Comparison of ENCODE assay signal across 27 mouse cellular contexts in genomic region chr6:149073854-149074253, GRCm38 (mm10). TPM values are rescaled to one million over a fixed set of nuclear protein-coding genes. Genes with fewer than 3 reads are reported as not detected.
"Had no signal": no experiment of that assay in that cellular context is flagged by ENCODE, and none has a peak within 500 bp of the region (broad histone marks: within the 10 kb centered on the region; RNA-seq: fewer than 3 reads in every experiment).

No protein-coding gene starts in this region.

- H3K36me3 ChIP-seq: lung, embryonic 15.5 days; stomach, embryonic 15.5 days had no signal

- H3K9me3 ChIP-seq: lung, embryonic 15.5 days; megakaryocyte, embryonic 14.5 days; midbrain, embryonic 13.5 days; midbrain, embryonic 15.5 days; neural tube, embryonic 12.5 days; stomach, embryonic 15.5 days had no signal

- H3K4me1 ChIP-seq: lung, embryonic 15.5 days; neural tube, embryonic 12.5 days; stomach, embryonic 15.5 days had no signal

- H3K27ac ChIP-seq: lung, embryonic 15.5 days; macrophage; midbrain, embryonic 13.5 days; midbrain, embryonic 15.5 days; neural tube, embryonic 12.5 days; stomach, embryonic 15.5 days; stomach, postnatal 0 days had no signal

- H3K4me2 ChIP-seq: lung, embryonic 15.5 days; midbrain, embryonic 11.5 days; midbrain, embryonic 13.5 days; midbrain, embryonic 15.5 days; neural tube, embryonic 12.5 days; stomach, embryonic 15.5 days had no signal

- H3K27me3 ChIP-seq: lung, embryonic 15.5 days; megakaryocyte, embryonic 14.5 days; midbrain, embryonic 13.5 days; midbrain, embryonic 15.5 days; neural tube, embryonic 12.5 days; stomach, embryonic 15.5 days had no signal

- ATAC-seq: liver, postnatal 0 days; lung, postnatal 0 days; midbrain, embryonic 13.5 days; midbrain, embryonic 15.5 days had no signal

- H3K9ac ChIP-seq: liver, postnatal 0 days; lung, embryonic 15.5 days; midbrain, embryonic 13.5 days; midbrain, embryonic 15.5 days; neural tube, embryonic 12.5 days; stomach, embryonic 15.5 days had no signal

- H3K4me3 ChIP-seq: lung, embryonic 15.5 days; megakaryocyte, embryonic 14.5 days; midbrain, embryonic 13.5 days; midbrain, embryonic 15.5 days; neural tube, embryonic 12.5 days; stomach, embryonic 15.5 days had no signal

- DNase-seq: liver, postnatal 0 days; lung, adult 2 months; lung, postnatal 14 days; lung, postnatal 36 days; retina, postnatal 1 day; right cerebral cortex, postnatal 14 days; spleen, adult 18-20 months; thymus, adult 2 months; thymus, postnatal 25 days; thymus, postnatal 4 days had no signal

RNA-seq across cellular contexts. Expression of gene Gm10203, which starts 56.1 kb away (rescaled TPM):
- total RNA-seq: megakaryocyte progenitor cell, adult 5-6 weeks; midbrain, postnatal 0 days; monocyte, adult 5-6 weeks had no signal
- polyA plus RNA-seq: liver, postnatal 0 days; lung, adult 2 months; lung, embryonic 15.5 days; lung, postnatal 0 days; macrophage; midbrain, embryonic 11.5 days; midbrain, embryonic 13.5 days; midbrain, embryonic 15.5 days; midbrain, postnatal 0 days; neural tube, embryonic 12.5 days; neural tube, embryonic 14.5 days; small intestine, adult 2 months; stomach, embryonic 15.5 days; stomach, postnatal 0 days; testis, adult 2 months; thymus, adult 2 months; urinary bladder, adult 2 months had no signal
